Mouse (Mus musculus) embryonic fibroblast, embryonic 13.5 days (primary cell): ENCODE measurements around the gene Taf1c. TPM values are rescaled to one million over a fixed set of nuclear protein-coding genes. Genes with fewer than 3 reads are reported as not detected.

Source experiments
- H3K27ac ChIP-seq: 2 replicates; pipeline ENCODE4 v1.5.1; 2012; ENCODE audit warnings: low read length, control low read depth, inconsistent platforms; ENCODE audit not compliant: insufficient read depth
- H3K4me1 ChIP-seq: 2 replicates; pipeline ENCODE4 v1.6.1; 2011; ENCODE audit warnings: low read length; ENCODE audit not compliant: control insufficient read depth, insufficient read depth
- H3K4me3 ChIP-seq: 2 replicates; pipeline ENCODE4 v1.5.1; 2011; ENCODE audit warnings: mild to moderate bottlenecking, control low read depth, low read length; ENCODE audit not compliant: insufficient read depth
- CTCF ChIP-seq: IDR thresholded peaks from 2 replicates; pipeline ENCODE4 v1.5.1; 2011; ENCODE audit warnings: mild to moderate bottlenecking, control low read depth, low read length, moderate library complexity, borderline replicate concordance; ENCODE audit not compliant: insufficient read depth
- POLR2A ChIP-seq: IDR thresholded peaks from 2 replicates; pipeline ENCODE4 v1.6.1; 2011; ENCODE audit warnings: low read depth, mild to moderate bottlenecking, control low read depth, low read length, moderate library complexity
- polyA plus RNA-seq: library from polyadenylated mRNA; stranded (reverse); fragments of >200 nt; gene quantifications from 2 replicates; pipeline ENCODE4 v1.2.4, GENCODE M21; 2011; ENCODE audit warnings: low read depth; ENCODE audit not compliant: missing spikeins, insufficient read length

Gene Taf1c
- polyA plus RNA-seq, 1 experiment = 5.2 TPM

- Histone ChIP-seq H3K27ac (no peak overlapping the region), H3K4me1 (no peaks in the 10 kb centered on the region), H3K4me3 (no peak overlapping the region)
- no peak for TF ChIP-seq POLR2A
- no peak for TF ChIP-seq CTCF
Measured at GRCm38 (mm10) chr8:119615096-119615495, 10.1 kb upstream of the Taf1c start.

- TF ChIP-seq POLR2A = no peak
- TF ChIP-seq CTCF = no peak
- Histone ChIP-seq H3K27ac (no peak within 1 kb of the TSS), H3K4me3 (no peak within 1 kb of the TSS), H3K4me1 (no peaks in the 10 kb centered on the region)
Measured at GRCm38 (mm10) chr8:119612471-119612870, 7.4 kb upstream of the Taf1c start, which contains the start of gene Adad2. TSS of gene Adad2 (plus strand) at chr8:119612747.

GRCm38 (mm10) chr8:119606224-119606623 lies 1.2 kb upstream of the Taf1c start:
- Histone ChIP-seq H3K27ac (no peak overlapping the region), H3K4me3 (no peak overlapping the region), H3K4me1 (no peaks in the 10 kb centered on the region; the same call in 1 of the 2 replicates)
- TF ChIP-seq CTCF (no peak), POLR2A (no peak)

GRCm38 (mm10) chr8:119604398-119604803 lies 621 bp downstream of the Taf1c start:
- H3K4me3 ChIP-seq = peak overlapping the region; percentile 65
- TF ChIP-seq CTCF = no peak
- no peak for TF ChIP-seq POLR2A
- H3K27ac ChIP-seq = no peak overlapping the region
- H3K4me1 ChIP-seq = no peaks in the 10 kb centered on the region; the same call in 1 of the 2 replicates

GRCm38 (mm10) chr8:119603771-119604170 lies 1.3 kb downstream of the Taf1c start:
- Histone ChIP-seq H3K27ac (no peak overlapping the region), H3K4me3 (peak overlapping the region; percentile 65), H3K4me1 (no peaks in the 10 kb centered on the region; the same call in 1 of the 2 replicates)
- TF ChIP-seq POLR2A (no peak), CTCF (no peak)

- Histone ChIP-seq H3K27ac (no peak overlapping the region), H3K4me3 (no peak overlapping the region), H3K4me1 (no peaks in the 10 kb centered on the region)
- TF ChIP-seq CTCF = no peak
- no peak for TF ChIP-seq POLR2A
Measured at GRCm38 (mm10) chr8:119591456-119591855, 13.6 kb downstream of the Taf1c start.

GRCm38 (mm10) chr8:119590348-119590747 lies 14.7 kb downstream of the Taf1c start:
- Histone ChIP-seq H3K4me1 (no peaks in the 10 kb centered on the region), H3K27ac (no peak overlapping the region), H3K4me3 (no peak overlapping the region)
- no peak for TF ChIP-seq CTCF
- no peak for TF ChIP-seq POLR2A

- H3K27ac ChIP-seq = no peak overlapping the region
- no peak for TF ChIP-seq POLR2A
- TF ChIP-seq CTCF = no peak
- no peaks in the 10 kb centered on the region for H3K4me1 ChIP-seq
- H3K4me3 ChIP-seq = no peak overlapping the region
Measured at GRCm38 (mm10) chr8:119588844-119589243, 16.2 kb downstream of the Taf1c start.

GRCm38 (mm10) chr8:119588321-119588720 lies 16.7 kb downstream of the Taf1c start:
- H3K4me3 ChIP-seq = no peak overlapping the region
- H3K27ac ChIP-seq = no peak overlapping the region
- H3K4me1 ChIP-seq = no peaks in the 10 kb centered on the region
- TF ChIP-seq CTCF (no peak), POLR2A (no peak)

GRCm38 (mm10) chr8:119585901-119586300 lies 19.1 kb downstream of the Taf1c start:
- no peak overlapping the region for H3K4me3 ChIP-seq
- no peaks in the 10 kb centered on the region for H3K4me1 ChIP-seq
- TF ChIP-seq CTCF (no peak), POLR2A (no peak)
- H3K27ac ChIP-seq = no peak overlapping the region

- Histone ChIP-seq H3K4me3 (no peak overlapping the region), H3K4me1 (no peaks in the 10 kb centered on the region), H3K27ac (no peak overlapping the region)
- TF ChIP-seq POLR2A (no peak), CTCF (no peak)
Measured at GRCm38 (mm10) chr8:119580441-119581161, 24.4 kb downstream of the Taf1c start.
